Mouse (Mus musculus) forebrain, embryonic 14.5 days (tissue): ENCODE measurements around the gene Acaa1b. TPM values are rescaled to one million over a fixed set of nuclear protein-coding genes. Genes with fewer than 3 reads are reported as not detected.

Experiments
- ATAC-seq: fragments of 200-750 bp; cut with Nextera tagmentation; 2 replicates; pipeline ENCODE4 v1.8.0; 2017; ENCODE audit warnings: mild to moderate bottlenecking, moderate library complexity
- DNase-seq: peaks from one replicate; pipeline ENCODE4 v3.0.0-alpha.2; 2015; ENCODE audit warnings: low spot score
- H3K27ac ChIP-seq: fragments of 300-500 bp; sonication (generic); 2 replicates; pipeline ENCODE4 v1.5.1; 2014; ENCODE audit warnings: low read depth, mild to moderate bottlenecking, control low read depth, low read length, moderate library complexity
- H3K27me3 ChIP-seq: fragments of 300-500 bp; sonication (generic); replicated peaks from 2 replicates; pipeline ENCODE4 v1.6.1; 2014; ENCODE audit warnings: low read length, control low read depth, mixed read lengths; ENCODE audit not compliant: control insufficient read depth, insufficient read depth
- H3K36me3 ChIP-seq: fragments of 300-500 bp; sonication (generic); 2 replicates; pipeline ENCODE4 v1.6.1; 2014; ENCODE audit warnings: low read length, control low read depth; ENCODE audit not compliant: control insufficient read depth, insufficient read depth
- H3K4me1 ChIP-seq: fragments of 300-500 bp; sonication (generic); 2 replicates; pipeline ENCODE4 v1.6.1; 2014; ENCODE audit warnings: antibody characterized with exemption, low read length, control low read depth; ENCODE audit not compliant: control insufficient read depth, insufficient read depth
- H3K4me2 ChIP-seq: fragments of 300-500 bp; sonication (generic); 2 replicates; pipeline ENCODE4 v1.6.1; 2014; ENCODE audit warnings: mild to moderate bottlenecking, control low read depth, low read length
- H3K4me3 ChIP-seq: fragments of 300-500 bp; sonication (generic); 2 replicates; pipeline ENCODE4 v1.5.1; 2014; ENCODE audit warnings: low read depth, low read length, control low read depth
- H3K9ac ChIP-seq: fragments of 300-500 bp; sonication (generic); 2 replicates; pipeline ENCODE4 v1.6.1; 2014; ENCODE audit warnings: mild to moderate bottlenecking, low read length, control low read depth, moderate library complexity
- H3K9me3 ChIP-seq: fragments of 300-500 bp; sonication (generic); replicated peaks from 2 replicates; pipeline ENCODE4 v1.6.1; 2016; ENCODE audit warnings: low read length, control low read depth, mixed read lengths; ENCODE audit not compliant: control insufficient read depth
- WGBS: fragments of 180-500 bp; shearing (Covaris S2); extraction: QIAGEN DNeasy Blood & Tissue Kit; methylation state at CpG from one replicate; pipeline ENCODE4 v1.1.7; 2014; 5-methylcytosine and 5-hydroxymethylcytosine counted together
- polyA plus RNA-seq: library from polyadenylated mRNA; unstranded; fragments of >200 nt; fragmentation: Nextera tagmentation; extraction: Ambion mirVana; gene quantifications from 2 replicates; pipeline ENCODE4 v1.2.1, GENCODE M21; 2014

Acaa1b gene
- polyA plus RNA-seq, 1 experiment from 2014 or later = 1.3 TPM

GRCm38 (mm10) chr9:119149601-119150000 lies 7.3 kb downstream of the Acaa1b start:
- H3K9ac ChIP-seq = no peak overlapping the region
- ATAC-seq (no peak), DNase-seq (peak; percentile 22)
- H3K36me3 ChIP-seq = no peaks in the 10 kb centered on the region
- 27% methylated on average over 5 of the region's 5 CpGs for WGBS
- no peak overlapping the region for H3K4me2 ChIP-seq
- H3K4me1 ChIP-seq = no peaks in the 10 kb centered on the region
- no peaks in the 10 kb centered on the region for H3K9me3 ChIP-seq
- no peak overlapping the region for H3K4me3 ChIP-seq
- no peak overlapping the region for H3K27ac ChIP-seq
- no peaks in the 10 kb centered on the region for H3K27me3 ChIP-seq

- Histone ChIP-seq H3K9ac (no peak overlapping the region), H3K27me3 (no peaks in the 10 kb centered on the region), H3K4me3 (no peak overlapping the region), H3K4me2 (no peak overlapping the region), H3K27ac (no peak overlapping the region), H3K36me3 (no peaks in the 10 kb centered on the region), H3K4me1 (no peaks in the 10 kb centered on the region), H3K9me3 (no peaks in the 10 kb centered on the region)
- WGBS = 79% methylated on average over 13 of the region's 13 CpGs
- DNase-seq = no peak
- no peak for ATAC-seq
Observed at GRCm38 (mm10) chr9:119146098-119146770, 10.7 kb downstream of the Acaa1b start.

GRCm38 (mm10) chr9:119145638-119146037 lies 11.3 kb downstream of the Acaa1b start:
- ATAC-seq (no peak), DNase-seq (no peak)
- 60% methylated on average over 6 of the region's 6 CpGs for WGBS
- H3K4me2 ChIP-seq = no peak overlapping the region
- no peaks in the 10 kb centered on the region for H3K4me1 ChIP-seq
- no peaks in the 10 kb centered on the region for H3K27me3 ChIP-seq
- H3K27ac ChIP-seq = no peak overlapping the region
- H3K4me3 ChIP-seq = no peak overlapping the region
- no peaks in the 10 kb centered on the region for H3K9me3 ChIP-seq
- no peaks in the 10 kb centered on the region for H3K36me3 ChIP-seq
- H3K9ac ChIP-seq = no peak overlapping the region

GRCm38 (mm10) chr9:119145137-119145536 lies 11.8 kb downstream of the Acaa1b start:
- ATAC-seq (no peak), DNase-seq (no peak)
- Histone ChIP-seq H3K9ac (no peak overlapping the region), H3K4me3 (no peak overlapping the region), H3K27me3 (no peaks in the 10 kb centered on the region), H3K9me3 (no peaks in the 10 kb centered on the region), H3K36me3 (no peaks in the 10 kb centered on the region), H3K4me1 (no peaks in the 10 kb centered on the region), H3K4me2 (no peak overlapping the region), H3K27ac (no peak overlapping the region)
- WGBS = 55% methylated on average over 10 of the region's 10 CpGs

GRCm38 (mm10) chr9:119144696-119145095 lies 12.2 kb downstream of the Acaa1b start:
- whole genome bisulfite sequencing = 66% methylated on average over 8 of the region's 8 CpGs
- peak; percentile 33 for DNase-seq

GRCm38 (mm10) chr9:119143372-119143771 lies 13.5 kb downstream of the Acaa1b start:
- H3K9ac ChIP-seq = no peak overlapping the region
- H3K36me3 ChIP-seq = no peaks in the 10 kb centered on the region
- H3K9me3 ChIP-seq = no peaks in the 10 kb centered on the region
- no peaks in the 10 kb centered on the region for H3K27me3 ChIP-seq
- H3K27ac ChIP-seq = no peak overlapping the region
- no peak for ATAC-seq
- no peak overlapping the region for H3K4me2 ChIP-seq
- no peak overlapping the region for H3K4me3 ChIP-seq
- no peaks in the 10 kb centered on the region for H3K4me1 ChIP-seq
- no peak for DNase-seq
- WGBS = 71% methylated on average over 9 of the region's 9 CpGs

More at GRCm38 (mm10) chr9:119144696-119145095, 12.2 kb downstream of the Acaa1b start:
- Histone ChIP-seq H3K9ac (no peak overlapping the region), H3K4me1 (no peaks in the 10 kb centered on the region), H3K27me3 (no peaks in the 10 kb centered on the region), H3K9me3 (no peaks in the 10 kb centered on the region), H3K4me2 (no peak overlapping the region), H3K27ac (no peak overlapping the region), H3K36me3 (no peaks in the 10 kb centered on the region), H3K4me3 (no peak overlapping the region)
- no peak for ATAC-seq

- H3K27me3 ChIP-seq = no peaks in the 10 kb centered on the region
- H3K36me3 ChIP-seq = no peaks in the 10 kb centered on the region
- H3K27ac ChIP-seq = no peak overlapping the region
- H3K4me1 ChIP-seq = no peaks in the 10 kb centered on the region
- ATAC-seq (no peak), DNase-seq (no peak)
- H3K4me2 ChIP-seq = no peak overlapping the region
- no peaks in the 10 kb centered on the region for H3K9me3 ChIP-seq
- no peak overlapping the region for H3K4me3 ChIP-seq
- 90% methylated on average over 5 of the region's 5 CpGs for WGBS
- no peak overlapping the region for H3K9ac ChIP-seq
Observed at GRCm38 (mm10) chr9:119142066-119142465, 14.8 kb downstream of the Acaa1b start.

- H3K4me1 ChIP-seq = no peaks in the 10 kb centered on the region
- no peak overlapping the region for H3K4me3 ChIP-seq
- no peaks in the 10 kb centered on the region for H3K27me3 ChIP-seq
- WGBS = 90% methylated on average over 2 of the region's 2 CpGs
- no peak overlapping the region for H3K27ac ChIP-seq
- H3K9ac ChIP-seq = no peak overlapping the region
- ATAC-seq (no peak), DNase-seq (no peak)
- H3K4me2 ChIP-seq = no peak overlapping the region
- no peaks in the 10 kb centered on the region for H3K36me3 ChIP-seq
- no peaks in the 10 kb centered on the region for H3K9me3 ChIP-seq
Observed at GRCm38 (mm10) chr9:119138836-119139235, 18.1 kb downstream of the Acaa1b start.

- Histone ChIP-seq H3K4me1 (no peaks in the 10 kb centered on the region), H3K9me3 (no peaks in the 10 kb centered on the region), H3K9ac (no peak overlapping the region), H3K36me3 (no peaks in the 10 kb centered on the region), H3K27ac (no peak overlapping the region), H3K27me3 (no peaks in the 10 kb centered on the region), H3K4me2 (no peak overlapping the region), H3K4me3 (no peak overlapping the region)
- ATAC-seq (no peak), DNase-seq (no peak)
- 62% methylated on average over 5 of the region's 5 CpGs for WGBS
Observed at GRCm38 (mm10) chr9:119130692-119131091, 26.2 kb downstream of the Acaa1b start.
